Mouse (Mus musculus): ENCODE results near the gene Gm960.

Gene Gm960

DNA sequence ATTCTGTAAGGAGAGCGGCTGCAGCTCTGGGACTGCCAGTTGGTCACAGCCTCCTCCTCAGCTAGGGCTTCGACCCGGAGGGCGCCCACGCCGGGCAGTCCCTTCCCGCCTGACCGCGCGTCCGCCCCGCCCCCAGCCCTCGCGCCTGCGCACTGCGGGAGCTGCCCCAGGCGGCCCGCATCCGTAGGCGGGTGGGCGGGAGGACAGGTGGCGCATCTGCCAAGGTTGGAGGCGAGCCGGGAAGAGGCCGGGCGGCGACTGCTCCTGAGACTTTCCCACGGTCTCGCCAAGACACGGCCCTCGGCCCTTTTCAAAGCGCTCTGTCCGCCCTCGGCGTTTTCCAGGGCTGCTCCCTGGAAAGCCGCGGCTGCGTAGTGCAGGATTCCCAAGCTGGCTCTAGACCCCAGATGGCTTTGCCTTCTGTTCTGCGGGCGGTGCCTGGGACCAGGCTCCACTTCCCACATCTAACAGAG is at the start of gene Gm960:
Gene Gm960 (minus strand): TSS at position 464 of the 473 bp plus-strand sequence.
- DNase-seq = peak; percentile 71 to 86

DNA sequence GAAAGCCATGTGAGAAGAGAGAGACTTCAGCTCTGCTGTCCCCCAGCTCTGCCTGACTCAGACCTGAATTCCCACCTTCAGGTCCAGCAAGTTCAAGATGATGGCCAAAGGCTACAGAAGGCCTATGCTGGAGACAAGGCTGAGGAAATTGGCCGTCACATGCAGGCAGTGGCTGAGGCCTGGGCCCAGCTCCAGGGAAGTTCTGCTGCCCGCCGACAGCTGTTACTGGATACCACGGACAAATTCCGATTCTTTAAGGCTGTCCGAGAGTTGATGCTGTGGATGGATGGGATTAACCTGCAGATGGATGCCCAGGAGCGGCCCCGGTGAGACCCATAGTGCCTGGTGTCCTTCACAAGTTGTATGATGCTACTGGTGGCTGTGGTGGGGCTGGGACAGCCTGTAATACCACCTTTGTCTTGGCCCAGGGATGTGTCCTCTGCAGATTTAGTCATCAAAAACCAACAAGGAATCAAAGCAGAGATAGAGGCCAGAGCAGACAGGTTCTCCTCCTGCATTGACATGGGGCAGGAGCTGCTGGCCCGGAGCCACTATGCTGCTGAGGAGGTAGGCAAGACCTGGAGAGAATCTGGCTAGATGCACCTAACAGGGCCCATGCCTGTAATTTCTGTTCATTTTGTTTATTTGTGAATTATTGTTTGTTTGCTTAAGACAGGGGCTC is 49.3 kb upstream of the Gm960 start:
- peak in 1 of 2 experiments; percentile 31 for DNase-seq

DNA sequence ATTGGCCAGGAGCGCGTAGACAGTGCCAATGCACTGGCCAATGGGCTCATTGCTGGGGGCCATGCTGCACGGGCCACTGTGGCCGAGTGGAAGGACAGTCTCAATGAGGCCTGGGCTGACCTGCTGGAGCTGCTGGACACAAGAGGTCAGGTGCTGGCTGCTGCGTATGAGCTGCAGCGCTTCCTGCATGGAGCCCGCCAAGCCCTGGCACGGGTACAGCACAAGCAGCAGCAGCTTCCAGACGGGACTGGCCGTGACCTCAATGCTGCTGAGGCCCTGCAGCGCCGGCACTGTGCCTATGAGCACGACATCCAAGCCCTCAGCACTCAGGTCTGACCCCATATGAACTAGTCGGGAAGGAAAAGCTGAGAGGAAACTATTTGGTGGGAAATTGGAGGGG is 48.1 kb upstream of the Gm960 start:
- peak in 1 of 2 experiments; percentile 64 for DNase-seq

DNA sequence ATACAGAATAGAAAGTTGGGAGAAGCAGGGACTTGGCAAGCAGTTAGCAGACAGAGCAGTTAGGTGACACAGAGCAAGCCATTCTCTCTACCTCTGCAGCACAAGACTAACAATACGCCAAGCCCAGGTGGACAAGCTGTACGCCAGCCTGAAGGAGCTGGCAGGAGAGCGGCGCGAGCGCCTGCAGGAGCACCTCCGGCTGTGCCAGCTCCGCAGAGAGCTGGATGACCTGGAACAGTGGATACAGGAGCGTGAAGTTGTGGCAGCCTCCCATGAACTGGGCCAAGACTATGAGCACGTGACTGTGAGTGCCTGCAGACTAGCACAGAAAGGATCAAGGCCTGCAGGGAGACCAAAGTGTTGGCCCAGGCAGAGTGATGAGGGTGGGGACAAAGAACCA is 47.2 kb upstream of the Gm960 start:
- peak in 1 of 2 experiments; percentile 49 for DNase-seq

DNA sequence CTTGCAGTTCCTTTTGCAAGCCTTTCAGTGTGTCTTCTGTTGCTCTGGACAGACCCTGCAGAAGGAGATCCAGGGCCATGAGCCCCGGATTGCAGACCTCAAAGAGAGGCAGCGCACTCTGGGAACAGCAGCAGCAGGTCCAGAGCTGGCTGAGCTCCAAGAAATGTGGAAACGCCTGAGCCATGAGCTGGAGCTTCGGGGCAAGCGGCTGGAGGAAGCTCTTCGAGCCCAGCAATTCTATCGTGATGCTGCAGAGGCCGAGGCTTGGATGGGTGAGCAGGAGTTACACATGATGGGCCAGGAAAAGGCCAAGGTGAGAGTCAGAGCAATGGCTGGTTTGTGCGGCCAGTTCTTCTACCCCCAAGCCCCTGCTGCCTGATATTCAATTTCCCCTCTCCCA is 46.6 kb upstream of the Gm960 start:
- peak; percentile 51 to 54 for DNase-seq

DNA sequence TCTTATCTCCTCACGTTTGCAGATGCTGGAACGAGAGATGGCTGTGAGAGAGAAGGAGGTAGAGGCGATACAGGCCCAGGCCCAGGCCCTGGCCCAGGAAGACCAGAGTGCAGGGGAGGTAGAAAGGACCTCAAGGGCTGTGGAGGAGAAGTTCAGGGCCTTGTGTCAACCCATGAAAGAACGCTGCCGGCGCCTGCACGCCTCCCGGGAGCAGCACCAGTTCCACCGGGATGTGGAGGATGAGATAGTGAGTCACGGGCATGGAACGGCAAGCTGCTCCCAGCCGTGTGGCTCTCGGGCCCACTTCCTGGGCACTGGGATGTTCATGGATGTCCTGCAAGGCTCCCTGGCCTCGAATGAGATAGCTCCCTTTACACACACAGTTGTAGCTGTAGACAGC is 45.6 kb upstream of the Gm960 start:
- DNase-seq = peak in 1 of 2 experiments; percentile 26

DNA sequence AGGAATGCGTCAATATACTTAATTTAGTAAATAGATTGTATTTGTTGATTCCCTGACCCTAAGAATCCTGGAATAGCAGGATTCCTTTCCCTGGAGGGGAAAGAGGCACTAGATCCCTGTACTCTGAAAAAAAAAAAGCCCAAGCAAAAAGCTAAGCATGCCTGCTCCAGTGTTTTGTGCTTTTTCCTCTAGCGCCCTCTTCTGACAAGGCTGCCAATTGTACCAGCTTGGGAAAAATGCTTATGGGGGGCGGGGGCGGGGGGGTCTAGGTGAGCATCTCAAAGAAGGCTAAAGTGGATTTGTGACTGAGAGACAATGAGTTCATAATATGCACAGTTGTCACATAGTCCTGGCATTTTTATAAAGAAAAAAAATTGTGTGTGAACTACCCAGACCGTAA is 45.1 kb upstream of the Gm960 start:
- peak; percentile 37 to 40 for DNase-seq

DNA sequence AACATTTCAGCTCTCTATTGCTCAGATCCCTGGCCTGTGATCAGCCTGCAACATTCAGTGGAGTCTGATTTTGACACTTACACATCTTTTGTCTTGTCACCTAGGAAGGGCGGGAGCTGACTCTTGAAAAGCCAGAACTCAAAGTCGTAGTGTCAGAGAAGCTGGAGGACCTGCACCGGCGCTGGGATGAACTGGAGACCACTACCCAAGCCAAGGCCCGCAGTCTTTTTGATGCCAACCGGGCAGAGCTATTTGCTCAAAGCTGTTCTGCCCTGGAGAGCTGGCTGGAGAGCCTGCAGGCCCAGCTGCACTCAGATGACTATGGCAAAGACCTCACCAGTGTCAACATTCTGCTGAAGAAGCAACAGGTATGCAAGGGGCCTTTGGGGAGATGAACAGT is 43.8 kb upstream of the Gm960 start:
- peak in 1 of 2 experiments; percentile 27 for DNase-seq

DNA sequence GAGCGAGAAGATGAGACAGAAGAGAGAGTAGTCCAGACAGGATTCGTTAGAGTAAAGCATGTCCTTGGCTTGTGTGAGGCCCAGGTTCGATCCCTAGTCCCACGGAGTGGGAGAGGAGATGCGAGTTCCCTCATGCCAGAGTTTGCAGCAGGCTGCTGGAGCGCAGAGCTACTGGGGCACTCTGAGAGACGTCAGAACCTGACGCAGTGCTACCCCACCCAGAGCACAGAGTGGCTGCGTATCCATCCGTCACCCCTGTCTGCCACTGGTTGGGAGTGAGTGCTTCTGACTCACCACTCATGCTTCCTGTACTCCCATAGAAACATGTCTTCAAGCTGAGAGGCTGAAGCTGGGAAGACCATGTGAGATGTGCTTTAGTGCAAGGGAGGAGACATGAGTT is 43.0 kb upstream of the Gm960 start:
- DNase-seq = peak in 1 of 2 experiments; percentile 34

DNA sequence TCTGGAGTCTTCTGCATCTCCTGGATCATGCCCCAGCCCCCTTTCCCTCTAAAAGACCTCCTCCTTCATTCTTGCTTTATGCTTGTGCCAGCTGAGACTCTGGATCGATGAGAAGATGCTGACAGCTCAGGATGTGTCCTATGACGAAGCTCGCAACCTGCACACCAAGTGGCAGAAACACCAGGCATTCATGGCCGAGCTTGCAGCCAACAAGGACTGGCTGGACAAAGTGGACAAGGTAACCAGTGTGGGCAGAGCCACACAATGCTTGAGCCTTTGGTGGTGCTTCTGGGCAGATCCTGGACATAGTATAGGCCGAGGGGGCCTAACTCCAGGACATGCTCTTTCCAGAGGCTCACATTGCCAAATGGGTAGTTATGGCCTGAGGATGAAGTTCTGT is 41.3 kb upstream of the Gm960 start:
- DNase-seq = peak in 1 of 2 experiments; percentile 12

DNA sequence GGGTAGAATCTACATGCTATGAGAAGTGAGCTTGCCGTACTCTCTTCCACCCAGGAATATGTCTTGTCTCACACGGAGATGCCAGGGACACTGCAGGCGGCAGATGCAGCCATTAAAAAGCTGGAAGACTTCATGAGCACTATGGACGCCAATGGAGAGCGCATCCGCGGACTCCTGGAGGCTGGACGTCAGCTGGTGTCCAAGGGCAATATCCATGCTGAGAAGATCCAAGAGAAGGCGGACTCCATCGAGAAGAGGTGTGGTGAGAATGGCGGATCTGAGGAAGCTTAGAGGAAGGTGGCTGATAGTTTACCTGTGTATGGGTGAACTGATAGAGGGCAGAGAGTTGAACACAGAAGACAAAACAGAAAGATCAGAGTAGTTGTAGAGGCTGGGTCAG is 40.6 kb upstream of the Gm960 start:
- DNase-seq = peak in 1 of 2 experiments; percentile 19

DNA sequence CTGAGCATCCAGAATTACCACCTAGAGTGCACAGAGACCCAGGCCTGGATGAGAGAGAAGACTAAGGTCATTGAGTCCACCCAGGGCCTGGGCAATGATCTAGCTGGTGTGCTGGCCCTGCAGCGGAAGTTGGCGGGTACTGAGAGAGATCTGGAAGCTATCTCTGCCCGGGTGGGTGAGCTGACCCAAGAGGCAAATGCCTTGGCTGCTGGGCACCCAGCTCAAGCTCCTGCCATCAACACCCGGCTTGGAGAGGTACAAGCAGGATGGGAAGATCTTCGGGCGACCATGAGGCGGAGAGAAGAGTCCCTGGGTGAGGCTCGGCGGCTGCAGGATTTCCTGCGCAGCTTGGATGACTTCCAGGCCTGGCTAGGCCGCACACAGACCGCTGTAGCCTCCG is 39.4 kb upstream of the Gm960 start:
- DNase-seq = peak in 1 of 2 experiments; percentile 19

DNA sequence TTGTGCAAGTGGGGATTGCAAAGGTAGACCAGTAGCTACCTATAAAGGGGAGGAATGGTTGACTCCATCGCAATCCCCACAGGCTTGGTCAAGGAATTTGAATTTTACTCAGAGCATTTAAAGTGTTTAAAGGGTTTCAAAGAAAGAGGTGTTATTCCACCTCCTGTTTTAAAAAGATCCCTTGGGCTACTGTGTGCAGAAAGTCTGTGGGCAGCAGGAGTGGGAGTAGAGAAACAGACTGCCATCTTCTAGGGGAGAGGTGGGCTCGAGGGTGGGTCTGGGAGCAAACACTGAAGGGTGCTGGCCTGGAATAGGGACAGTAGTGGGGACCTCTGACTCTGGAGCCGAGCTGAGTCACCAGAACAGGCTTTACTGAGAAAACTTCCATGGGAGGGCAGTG is 34.6 kb upstream of the Gm960 start:
- no peak for DNase-seq

DNA sequence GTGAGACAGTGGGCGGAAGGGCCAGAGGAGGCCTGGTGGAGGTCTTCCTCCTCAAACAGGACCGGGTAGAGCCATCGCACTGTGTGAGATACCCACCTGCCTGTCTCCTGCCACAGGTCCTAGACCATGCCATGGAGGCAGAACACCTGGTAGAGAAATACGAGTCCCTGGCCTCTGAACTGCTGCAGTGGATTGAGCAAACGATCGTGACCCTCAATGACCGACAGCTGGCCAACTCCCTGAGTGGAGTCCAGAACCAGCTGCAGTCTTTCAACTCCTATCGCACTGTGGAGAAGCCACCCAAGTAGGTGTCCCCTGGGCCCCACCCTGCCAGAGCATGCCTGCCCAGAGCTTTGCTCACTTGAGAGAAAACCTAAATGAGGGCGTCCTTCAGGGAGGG is 30.7 kb upstream of the Gm960 start:
- DNase-seq = no peak

DNA sequence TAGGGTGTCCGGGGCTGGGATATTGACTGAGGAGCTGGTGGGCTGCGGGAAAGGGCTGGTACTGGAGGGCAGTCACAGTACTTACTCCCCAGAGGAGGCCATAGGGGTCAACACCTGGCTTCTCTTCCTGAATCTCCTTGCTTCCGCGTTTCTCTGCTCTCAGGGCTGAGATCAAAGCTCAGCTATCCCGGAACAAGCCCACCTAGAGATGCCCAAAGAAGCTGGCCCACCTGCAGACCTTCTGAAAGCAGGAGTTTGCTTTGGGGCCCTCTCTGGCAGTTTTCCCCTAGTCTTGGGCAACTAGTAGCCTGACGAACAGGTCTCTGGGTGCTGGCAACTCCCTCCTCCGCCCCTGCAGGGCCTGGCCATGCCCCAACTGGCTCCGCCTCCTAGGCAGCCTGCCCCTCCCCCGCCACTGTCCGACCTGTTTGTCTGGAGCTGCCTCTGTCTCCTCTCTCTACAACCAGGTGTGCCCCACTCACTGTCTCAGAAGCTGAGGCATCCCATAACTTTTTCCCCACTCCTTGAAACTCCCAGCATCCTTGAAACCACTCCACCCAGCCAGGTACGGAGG is 22.3 kb upstream of the Gm960 start:
- peak; percentile 84 to 93 for DNase-seq

DNA sequence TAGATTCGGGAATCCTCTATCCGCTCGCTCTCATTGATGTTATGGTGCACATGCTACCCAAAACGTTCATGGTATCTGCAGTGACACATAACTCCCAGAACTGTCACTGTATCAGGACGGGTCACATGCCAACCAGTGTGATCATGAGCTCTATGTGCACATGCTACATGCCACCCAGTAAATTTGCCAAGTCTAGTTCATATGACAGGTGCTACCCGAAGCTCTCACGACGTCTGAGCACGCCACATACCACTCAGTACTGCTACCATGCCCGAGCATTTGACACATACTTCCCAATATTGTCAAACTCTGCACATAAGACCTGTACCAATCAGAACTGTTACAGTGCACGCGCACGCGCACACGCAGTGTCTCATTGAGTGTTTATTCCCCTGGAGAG is 21.6 kb upstream of the Gm960 start:
- DNase-seq = no peak

DNA sequence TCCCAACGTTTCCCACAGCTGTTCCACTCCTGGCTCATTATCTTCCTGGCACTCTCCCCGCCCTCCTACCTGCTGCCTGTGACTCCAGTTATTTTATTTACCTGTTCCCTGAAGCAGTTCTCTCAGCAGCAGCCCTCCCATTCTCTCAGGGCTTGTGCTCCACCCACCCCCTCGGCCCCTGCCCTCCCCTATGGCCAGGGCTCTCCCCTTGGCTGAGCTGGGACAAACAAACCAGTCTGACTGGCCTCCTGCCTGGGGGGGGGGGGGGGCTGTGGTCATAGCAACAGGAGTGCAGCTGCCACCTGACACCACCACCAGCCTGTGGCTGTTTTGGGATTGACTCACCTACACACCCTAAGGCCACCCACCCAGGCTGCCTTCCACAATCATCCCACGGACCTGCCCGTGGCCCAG is 20.9 kb upstream of the Gm960 start:
- peak; percentile 58 to 86 for DNase-seq

DNA sequence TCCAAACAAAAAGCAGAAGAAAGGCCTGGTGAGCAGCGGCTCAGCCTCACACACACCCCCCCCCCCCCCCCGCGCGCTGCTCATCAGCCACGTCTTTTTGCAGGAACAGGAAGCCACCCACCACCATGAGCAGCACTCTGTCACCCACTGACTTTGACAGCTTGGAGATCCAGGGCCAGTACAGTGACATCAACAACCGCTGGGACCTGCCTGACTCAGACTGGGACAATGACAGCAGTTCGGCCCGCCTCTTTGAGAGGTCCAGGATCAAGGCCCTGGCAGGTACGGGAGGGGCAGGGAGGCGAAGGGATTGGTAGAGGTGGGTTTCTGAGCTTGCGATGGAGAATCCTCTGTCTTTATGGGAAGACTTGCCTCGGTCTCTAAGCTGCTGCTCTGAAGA is 20.2 kb upstream of the Gm960 start:
- DNase-seq = no peak

DNA sequence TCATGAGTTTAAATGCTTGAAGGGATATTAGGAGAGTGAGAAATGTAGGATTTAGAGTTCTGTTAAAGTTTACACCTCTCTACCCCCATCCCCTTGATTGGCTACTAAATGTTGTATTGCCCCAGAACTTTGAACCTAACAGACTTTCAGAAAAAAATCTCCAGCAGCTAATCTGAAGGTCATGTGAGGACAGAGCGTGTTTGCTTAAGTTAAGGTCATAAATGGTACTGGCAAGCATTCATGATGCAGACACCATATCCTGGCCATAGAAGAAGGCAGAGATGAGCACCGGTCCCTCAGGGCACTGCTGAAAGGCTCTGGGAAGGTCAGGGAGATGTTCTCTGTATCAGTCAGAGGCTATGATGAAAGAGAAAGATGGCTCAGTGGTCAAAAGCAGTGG is 18.8 kb upstream of the Gm960 start:
- DNase-seq = no peak

DNA sequence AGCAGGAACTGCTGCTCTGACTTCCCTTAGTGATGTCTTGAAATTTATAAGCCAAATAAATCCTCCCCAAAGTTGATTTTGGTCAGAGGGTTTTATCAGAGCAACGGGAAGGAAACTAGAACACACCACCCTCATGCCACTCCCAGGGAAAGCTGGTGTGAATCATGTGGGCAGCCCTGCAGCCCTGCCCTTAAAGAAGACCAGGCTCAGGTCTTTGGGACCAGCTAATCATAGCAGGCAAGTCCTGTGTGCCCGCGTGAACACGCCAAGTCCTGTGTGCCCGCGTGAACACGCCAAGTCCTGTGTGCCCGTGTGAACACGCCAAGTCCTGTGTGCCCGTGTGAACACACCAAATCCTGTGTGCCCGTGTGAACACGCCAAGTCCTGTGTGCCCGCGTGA is 18.3 kb upstream of the Gm960 start:
- DNase-seq = no peak

DNA sequence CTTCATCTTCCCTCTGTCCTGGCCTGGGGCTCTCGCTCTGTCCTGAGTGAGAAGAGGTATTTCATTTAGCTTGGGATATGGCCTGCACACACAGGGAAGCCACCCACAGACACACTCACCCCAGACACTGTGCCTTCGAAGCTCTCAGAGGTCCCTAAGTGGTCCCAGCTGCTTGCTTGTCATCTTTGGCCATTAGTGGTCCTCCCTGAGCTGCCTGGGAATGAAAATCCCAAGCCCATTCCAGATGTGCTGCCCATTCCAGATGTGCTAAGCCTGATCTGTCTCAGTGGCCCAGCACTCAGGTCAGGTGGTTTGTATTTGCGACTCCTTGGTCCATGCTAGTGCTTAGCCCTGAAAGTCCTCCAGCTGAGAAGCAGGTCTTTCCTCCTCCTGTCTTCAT is 15.4 kb upstream of the Gm960 start:
- no peak for DNase-seq

DNA sequence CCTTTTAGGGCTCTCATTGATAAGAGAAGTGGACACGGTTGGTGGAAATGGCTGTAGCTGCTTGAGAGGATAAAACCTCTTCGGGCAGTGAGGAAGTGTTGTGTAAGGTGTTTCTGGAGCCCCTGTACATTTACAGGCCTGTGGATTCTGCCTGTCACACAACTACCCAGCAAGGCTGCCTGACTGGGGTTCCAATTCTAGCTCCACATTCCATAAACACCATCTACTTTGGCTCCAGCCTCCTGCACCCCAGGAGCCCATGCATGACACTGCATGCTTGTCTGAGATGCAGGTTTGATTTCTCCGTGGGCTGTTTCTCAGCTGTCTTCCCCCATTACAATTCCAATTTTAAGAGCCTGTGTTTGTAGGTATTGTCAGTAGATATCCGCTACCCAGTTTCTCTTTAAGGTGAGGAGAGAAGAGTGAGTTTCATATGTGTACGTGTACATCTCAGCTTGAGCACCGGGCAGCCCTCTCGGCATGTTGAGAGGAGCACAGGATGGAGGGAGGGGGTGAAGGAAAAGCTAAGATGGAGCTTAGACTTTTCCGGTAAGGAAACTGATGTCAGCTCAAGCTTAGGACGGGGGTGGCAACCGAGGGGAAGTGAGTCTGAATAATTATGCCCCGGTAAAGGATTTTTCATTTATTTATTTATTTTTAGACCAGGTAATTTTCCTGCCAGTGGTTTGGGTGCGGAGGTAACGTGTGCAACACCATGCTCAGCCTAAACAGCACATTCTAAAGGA is 14.5 kb upstream of the Gm960 start:
- no peak for DNase-seq

DNA sequence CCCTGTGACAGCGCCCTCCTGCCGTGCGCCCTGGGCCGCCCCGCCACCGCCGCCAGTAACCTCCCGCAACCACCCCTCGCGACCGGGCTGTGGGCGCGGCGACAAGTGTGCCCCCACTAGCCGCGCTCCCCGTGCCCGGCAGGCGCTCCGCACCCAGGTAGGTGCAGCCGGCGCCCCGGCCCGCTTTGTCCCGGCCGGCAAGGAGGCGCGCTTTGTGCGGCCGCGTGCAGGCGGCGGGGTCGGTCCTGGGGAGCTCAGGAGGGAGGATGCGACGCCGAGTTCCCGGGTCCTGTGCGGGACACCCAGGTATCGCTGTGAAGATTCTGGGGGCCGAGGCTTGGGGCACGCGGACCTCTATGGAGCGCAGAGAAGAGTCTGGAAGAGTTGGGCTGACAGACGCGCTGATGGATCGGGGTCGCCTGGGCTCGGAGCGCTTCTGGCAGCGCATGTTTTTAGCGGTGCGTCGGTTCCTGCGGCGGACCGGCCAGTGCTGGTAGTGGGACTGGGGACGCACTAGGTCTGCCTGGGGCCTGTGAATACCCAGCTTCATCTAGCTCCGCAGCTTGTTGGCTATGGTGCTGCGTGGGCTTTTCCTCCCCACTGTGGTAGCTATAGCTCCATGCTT is 13.8 kb upstream of the Gm960 start:
- no peak for DNase-seq
